Mouse (Mus musculus): ENCODE measurements around the gene Pkp4.

DNA sequence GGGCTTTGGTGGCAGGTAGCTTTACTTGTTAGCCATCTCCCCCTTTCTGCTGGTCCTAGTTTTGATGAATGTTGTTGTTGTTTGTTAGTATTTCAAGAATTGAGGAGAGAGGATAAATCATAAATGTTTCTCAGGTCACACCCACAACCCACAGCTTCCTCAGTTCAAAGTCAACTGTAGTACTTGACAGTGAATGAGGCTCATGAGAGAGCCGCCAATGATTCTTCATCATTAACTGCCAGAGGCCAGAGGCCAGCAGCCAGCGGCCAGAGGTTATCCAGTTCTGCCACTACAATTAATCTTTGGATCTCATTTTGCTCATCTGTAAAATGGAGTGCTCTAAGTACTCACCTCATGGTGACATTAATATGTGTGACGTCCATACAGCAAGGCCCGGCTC is 6.3 kb downstream of the Pkp4 start:
- TF ChIP-seq MAFK (IDR thresholded peaks at IDR 0.05; ENCODE audit: insufficient read depth, low read depth, low read length) = no peak
- TF ChIP-seq CHD2 (IDR thresholded peaks at IDR 0.05; ENCODE audit: low read depth, low read length) = no peak

Data from ES-E14 (cell line).